Mouse (Mus musculus) lung, postnatal 0 days (tissue): Measurements from ENCODE around the gene Wls.

Experiments used
- CTCF ChIP-seq: IDR thresholded peaks from 2 replicates; pipeline ENCODE4 v1.5.1; 2016; ENCODE audit warnings: antibody characterized with exemption, mild to moderate bottlenecking
- EP300 ChIP-seq: IDR thresholded peaks from 2 replicates; pipeline ENCODE4 v1.6.1; 2016; ENCODE audit warnings: antibody characterized with exemption, mild to moderate bottlenecking, control low read depth

DNA sequence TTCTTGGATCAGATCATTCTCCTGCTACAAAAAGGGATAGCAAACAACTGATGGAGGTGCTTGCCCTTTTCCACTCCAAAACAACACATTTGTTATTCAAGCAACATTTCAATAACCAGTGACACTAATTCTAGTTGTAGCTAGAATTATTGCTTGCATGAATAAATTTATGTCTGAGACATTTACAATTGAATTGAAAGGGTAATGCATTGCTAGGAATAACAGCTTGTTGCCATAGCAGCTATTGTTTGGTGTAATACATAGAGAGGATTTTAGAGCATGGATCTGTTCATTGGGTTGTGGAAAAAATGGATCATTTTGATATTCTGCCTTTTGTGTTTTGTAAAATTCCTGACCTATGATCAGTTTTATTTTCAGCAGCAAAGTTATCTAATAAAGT is 39.5 kb downstream of the Wls start:
- no peak for TF ChIP-seq CTCF
- TF ChIP-seq EP300 = no peak
